19 mouse cellular contexts compared by ENCODE assay signal in genomic region chr5:100976736-100977135, GRCm38 (mm10).
DNase-seq lines count a peak whose midpoint lies in the region; ATAC-seq and TF ChIP-seq lines count a peak whose summit lies in the region.
"Had no signal": no experiment of that assay in that cellular context is flagged by ENCODE, and none has a peak within 500 bp of the region (broad histone marks: within the 10 kb centered on the region; RNA-seq: fewer than 3 reads in every experiment).

No protein-coding gene starts in this region.

- no peaks in the 10 kb centered on the region for H3K36me3 ChIP-seq in kidney, embryonic 16.5 days (ENCODE audit: insufficient read depth, low read length)
- H3K36me3 ChIP-seq in kidney, adult 2 months (ENCODE audit: control insufficient read depth, insufficient read depth, low read length), result no peaks in the 10 kb centered on the region
- H3K36me3 ChIP-seq: heart, embryonic 12.5 days; hindbrain, embryonic 13.5 days had no signal

- no peak overlapping the region for H3K4me2 ChIP-seq in kidney, embryonic 16.5 days (replicated peaks; ENCODE audit: low read depth, low read length)
- H3K4me2 ChIP-seq: forebrain, embryonic 13.5 days; heart, embryonic 12.5 days; hindbrain, embryonic 13.5 days; midbrain, embryonic 11.5 days had no signal

- 0 out of 2 replicates have a peak, but pooled peaks cover 5% of the 10 kb centered on the region for H3K9me3 ChIP-seq in kidney, embryonic 16.5 days (ENCODE audit: low read length)
- H3K9me3 ChIP-seq: forebrain, embryonic 13.5 days; hindbrain, embryonic 13.5 days had no signal

- TF ChIP-seq CTCF in kidney, adult 2 months (conservative IDR thresholded peaks at IDR 0.05; ENCODE audit: insufficient read depth, insufficient read length, low read depth, low read length), result no peak
- TF ChIP-seq CTCF in layer of hippocampus, adult 2 months (conservative IDR thresholded peaks at IDR 0.05), result no peak

- no peak for TF ChIP-seq POLR2A in kidney, adult 2 months (IDR thresholded peaks at IDR 0.05; ENCODE audit: low read depth, low read length)

- WGBS in kidney, embryonic 16.5 days, result 46% methylated on average over 2 of the region's 2 CpGs
- 21% methylated on average over 2 of the region's 2 CpGs for WGBS in kidney, adult 2 months

- no peak for ATAC-seq in cerebellum, adult (ENCODE audit: insufficient number of reproducible peaks, low FRiP score, low TSS enrichment)
- ATAC-seq in kidney, embryonic 16.5 days (ENCODE audit: low FRiP score, low TSS enrichment), result no peak
- ATAC-seq: forebrain, embryonic 13.5 days; inflammation-experienced regulatory T-cells, adult 6 months had no signal

- peak; percentile 61 to 70 for DNase-seq in cerebellum, postnatal 10 days
- peak; percentile 20 for DNase-seq in kidney, adult 18-20 months
- peak; percentile 63 for DNase-seq in kidney, adult 2 months
- peak; percentile 41 for DNase-seq in kidney, postnatal 14 days
- DNase-seq in layer of hippocampus, adult 2 months (ENCODE audit: low spot score in 2 of 2), result no peak
- DNase-seq in yolk sac, embryonic 10.5 days (ENCODE audit: low spot score), result no peak
- DNase-seq: adrenal gland, postnatal 14 days; cerebellum, adult 11 months; cerebellum, adult 9-11 months; gastrocnemius, postnatal 10 days; heart, postnatal 10 days; thymus, postnatal 25 days had no signal

- H3K27ac ChIP-seq in kidney, embryonic 16.5 days (ENCODE audit: low read length), result no peak overlapping the region
- H3K27ac ChIP-seq in kidney, adult 2 months (ENCODE audit: insufficient read depth, low read depth, low read length), result no peak overlapping the region
- H3K27ac ChIP-seq in layer of hippocampus, adult 2 months, result no peak overlapping the region
- H3K27ac ChIP-seq: forebrain, embryonic 13.5 days; hindbrain, embryonic 13.5 days had no signal

- no peak overlapping the region for H3K9ac ChIP-seq in kidney, embryonic 16.5 days (replicated peaks; ENCODE audit: low read length)
- H3K9ac ChIP-seq: forebrain, embryonic 13.5 days; heart, embryonic 12.5 days; hindbrain, embryonic 13.5 days had no signal

- H3K27me3 ChIP-seq in kidney, embryonic 16.5 days (ENCODE audit: insufficient read depth, low read length), result no peaks in the 10 kb centered on the region
- H3K27me3 ChIP-seq in kidney, adult 2 months (replicated peaks; ENCODE audit: control insufficient read depth, insufficient read depth, low read length), result no peaks in the 10 kb centered on the region
- H3K27me3 ChIP-seq: forebrain, embryonic 13.5 days; heart, embryonic 12.5 days; hindbrain, embryonic 13.5 days had no signal

- H3K4me3 ChIP-seq in kidney, embryonic 16.5 days (ENCODE audit: low read length), result no peak overlapping the region
- no peak overlapping the region for H3K4me3 ChIP-seq in kidney, adult 2 months (ENCODE audit: insufficient read depth, low read depth, low read length)
- no peak overlapping the region for H3K4me3 ChIP-seq in layer of hippocampus, adult 2 months
- H3K4me3 ChIP-seq: forebrain, embryonic 13.5 days; heart, embryonic 12.5 days; hindbrain, embryonic 13.5 days had no signal

- H3K4me1 ChIP-seq in kidney, embryonic 16.5 days (ENCODE audit: insufficient read depth, low read length), result 0 out of 2 replicates have a peak, but pooled peaks cover 2% of the 10 kb centered on the region
- no peaks in the 10 kb centered on the region; the same call in 1 of the 2 replicates for H3K4me1 ChIP-seq in kidney, adult 2 months (ENCODE audit: control insufficient read depth, insufficient read depth, low read length)
- H3K4me1 ChIP-seq: forebrain, embryonic 13.5 days; heart, embryonic 12.5 days had no signal

Comparison
In these comparisons a context has a peak if more than half of its experiments do, and no peak if none do; other contexts are left out.
1. DNase-seq: peak in cerebellum, postnatal 10 days (2 of 2), kidney, adult 18-20 months (single experiment), kidney, adult 2 months (single experiment) and kidney, postnatal 14 days (single experiment); none in layer of hippocampus, adult 2 months (0 of 2) and yolk sac, embryonic 10.5 days (single experiment).